Mouse (Mus musculus) cerebellum, adult (tissue): ENCODE measurements around the gene Ear1.
"Not testable (repeated sequence)": the region's sequence is repeated elsewhere in the genome, so short reads cannot be mapped to it uniquely, and the experiment has no call there.

ENCODE experiments used
- ATAC-seq: cut with Nextera tagmentation; 2 replicates; pipeline ENCODE4 v1.9.2; 2017; ENCODE audit warnings: mild to moderate bottlenecking, moderate library complexity, mixed read lengths; ENCODE audit not compliant: insufficient number of reproducible peaks, low FRiP score, low TSS enrichment

The Ear1 gene

DNA sequence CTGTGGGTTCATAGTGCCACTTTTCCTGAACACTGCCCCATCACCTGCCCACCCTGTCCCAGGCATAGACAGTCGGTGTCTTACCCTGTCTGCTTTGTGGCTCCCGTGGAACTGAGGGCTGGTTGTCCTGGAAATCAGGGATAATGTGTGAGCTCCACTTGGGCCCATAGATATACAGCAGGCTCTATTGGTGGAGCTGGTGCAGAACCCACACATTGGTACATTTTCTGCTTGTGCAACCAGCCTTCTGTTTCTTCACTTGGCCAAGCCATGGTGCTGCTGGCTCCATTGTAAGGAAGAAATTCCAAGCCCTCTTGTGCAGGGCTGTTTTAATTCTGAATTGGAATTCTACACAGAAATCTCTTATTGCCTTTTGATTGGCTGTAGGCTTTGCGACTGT lies at the start of gene Ear1:
TSS of gene Ear1 (minus strand) at position 101 of the 400 bp plus-strand sequence.
- ATAC-seq, result not testable (repeated sequence)

DNA sequence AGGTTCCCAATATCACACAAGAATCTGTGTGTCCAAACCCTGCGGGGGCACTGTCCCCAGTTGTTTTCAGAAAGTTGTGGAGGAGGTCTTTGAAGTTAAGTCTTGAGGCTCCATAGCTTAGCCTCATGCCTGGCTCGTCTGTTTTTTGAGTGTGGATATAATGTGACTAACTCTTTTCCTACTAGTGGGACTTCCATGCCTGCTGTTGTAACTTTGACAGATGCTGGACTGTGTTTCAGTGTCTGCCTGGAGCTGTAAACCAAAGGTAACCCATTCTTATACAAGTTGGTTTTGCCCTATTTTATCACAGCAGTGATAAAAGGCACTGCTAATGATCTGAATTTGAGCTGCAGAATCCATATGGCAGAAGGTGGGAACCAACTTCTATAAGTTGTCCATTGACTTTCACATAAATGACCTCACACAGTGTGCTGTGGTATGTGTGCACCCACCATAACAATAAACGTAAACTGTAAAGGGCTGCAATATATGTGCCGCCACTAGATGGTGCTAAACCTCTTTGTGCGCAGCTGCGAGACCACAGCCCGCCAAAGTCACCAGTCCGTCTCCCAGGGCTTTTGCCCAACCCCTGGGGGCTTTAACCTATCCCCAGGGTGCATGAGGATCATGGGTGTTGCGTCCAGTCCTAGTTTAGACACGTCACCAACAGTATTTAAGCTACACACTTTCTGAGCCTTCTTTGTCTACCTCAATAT lies 49.5 kb upstream of the Ear1 start, which contains the start of gene Gm8113:
TSS of gene Gm8113 (plus strand) at position 703 of the 716 bp plus-strand sequence.
- not testable (repeated sequence) for ATAC-seq

DNA sequence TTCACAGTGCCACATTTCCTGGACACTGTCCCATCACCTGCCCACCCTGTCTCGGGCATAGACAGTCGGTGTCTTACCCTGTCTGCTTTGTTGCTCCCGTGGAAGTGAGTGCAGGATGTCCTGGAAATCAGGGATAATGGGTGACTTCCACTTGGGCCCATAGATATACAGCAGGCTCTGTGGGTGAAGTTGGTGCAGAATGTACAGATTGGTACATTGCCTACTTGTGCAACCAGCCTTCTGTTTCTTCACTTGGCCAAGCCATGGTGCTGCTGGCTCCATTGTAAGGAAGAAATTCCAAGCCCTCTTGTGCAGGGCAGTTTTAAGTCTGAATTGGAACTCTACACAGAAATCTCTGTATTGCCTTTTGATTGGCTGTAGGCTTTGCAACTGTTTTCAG lies 48.1 kb upstream of the Ear1 start, which contains the start of gene Ear10:
TSS of gene Ear10 (minus strand) at position 101 of the 400 bp plus-strand sequence.
- ATAC-seq, result not testable (repeated sequence)

DNA sequence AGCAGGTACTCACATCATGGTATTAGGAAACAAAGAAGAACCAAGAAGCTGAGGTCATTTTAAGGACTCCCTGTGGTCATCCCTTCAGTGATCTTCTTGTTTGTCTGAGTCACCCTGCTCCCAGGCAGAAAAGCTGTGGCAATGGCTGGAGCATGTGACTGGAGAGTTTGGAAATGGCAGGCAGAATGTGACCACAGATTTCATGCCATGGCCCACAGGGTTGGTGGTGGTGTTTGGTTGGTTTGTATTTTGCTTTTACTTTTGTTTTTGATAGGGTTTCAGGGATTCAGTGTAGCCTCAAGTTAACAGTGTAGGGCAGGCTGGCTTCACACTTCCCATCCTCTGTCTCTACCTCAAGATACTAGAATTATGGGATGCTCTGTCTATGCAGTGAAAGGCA lies 42.9 kb upstream of the Ear1 start:
- not testable (repeated sequence) for ATAC-seq

DNA sequence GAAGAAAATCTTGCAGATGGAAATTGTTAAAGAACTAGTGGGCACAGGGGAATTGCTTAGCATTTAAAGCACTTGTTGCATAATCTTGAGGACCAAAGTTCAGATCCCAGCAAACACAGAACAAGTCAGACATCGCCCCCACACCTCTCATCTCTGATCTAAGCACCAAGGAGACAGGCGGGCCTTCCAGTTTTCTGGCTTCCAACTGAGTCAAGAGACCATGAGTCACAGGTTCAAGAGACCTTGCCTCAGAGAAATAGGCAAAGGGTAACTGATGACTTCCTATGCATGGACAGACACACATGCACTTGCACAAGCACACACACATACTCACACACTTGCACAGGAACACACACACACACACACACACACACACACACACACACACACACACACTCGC lies 23.3 kb upstream of the Ear1 start:
- ATAC-seq, result not testable (repeated sequence)

DNA sequence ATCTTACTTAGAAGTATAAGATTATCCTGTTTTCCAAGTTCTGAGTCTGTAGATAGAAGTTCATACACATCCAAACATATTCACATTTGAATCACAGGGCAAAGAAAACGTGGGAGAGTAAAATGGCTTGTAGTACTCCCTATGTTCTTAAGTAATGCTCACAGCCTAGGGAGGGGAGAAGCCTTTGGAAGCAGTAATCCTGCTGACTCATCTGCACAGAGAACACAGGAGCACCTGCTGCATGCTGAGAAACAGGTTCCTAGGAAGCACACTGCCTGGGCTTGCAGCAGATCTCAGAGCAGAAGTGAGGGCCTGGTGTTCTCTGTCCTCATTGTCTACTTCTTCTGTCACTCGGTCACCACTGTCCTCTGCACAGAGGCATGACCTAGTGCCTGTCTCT lies 20.0 kb upstream of the Ear1 start:
- not testable (repeated sequence) for ATAC-seq

DNA sequence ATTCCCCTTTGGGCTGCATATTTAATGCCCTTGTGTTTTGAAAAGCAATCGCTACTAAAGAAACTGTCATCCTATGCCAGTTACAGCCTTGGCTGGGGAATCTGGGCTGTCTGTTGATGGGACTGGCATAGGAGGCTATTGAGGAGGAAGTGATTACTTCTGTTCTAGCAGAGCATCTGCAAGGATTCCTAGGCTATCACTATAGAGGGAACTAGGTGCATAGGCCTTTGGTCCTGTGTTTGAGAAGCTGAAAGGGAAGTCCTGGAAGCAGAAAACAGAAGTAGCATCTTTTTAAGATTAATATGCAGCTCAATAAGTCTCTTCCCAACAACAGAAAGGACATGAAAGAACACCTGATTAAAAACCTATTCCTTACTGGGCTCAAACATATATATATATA lies 16.0 kb upstream of the Ear1 start:
- ATAC-seq, result not testable (repeated sequence)

DNA sequence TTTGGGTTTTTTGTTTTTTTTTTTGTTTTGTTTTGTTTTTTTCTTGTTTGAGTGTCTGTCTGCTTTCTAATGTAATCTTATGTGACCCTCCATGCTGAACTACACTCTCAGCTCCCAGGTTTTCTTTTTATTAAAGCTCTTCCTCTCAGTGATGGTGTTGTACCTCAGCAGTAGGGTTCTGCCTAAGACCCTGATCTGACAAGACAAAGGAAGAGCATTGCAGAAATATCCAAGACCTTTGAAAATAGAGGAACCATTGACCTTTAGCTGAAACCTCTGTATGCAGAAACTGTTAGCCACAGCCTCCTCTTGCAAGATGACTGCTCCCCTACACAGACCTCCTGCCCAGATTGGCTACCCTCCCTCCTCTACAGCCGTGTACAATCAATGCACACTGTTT lies 10.9 kb upstream of the Ear1 start:
- not testable (repeated sequence) for ATAC-seq

DNA sequence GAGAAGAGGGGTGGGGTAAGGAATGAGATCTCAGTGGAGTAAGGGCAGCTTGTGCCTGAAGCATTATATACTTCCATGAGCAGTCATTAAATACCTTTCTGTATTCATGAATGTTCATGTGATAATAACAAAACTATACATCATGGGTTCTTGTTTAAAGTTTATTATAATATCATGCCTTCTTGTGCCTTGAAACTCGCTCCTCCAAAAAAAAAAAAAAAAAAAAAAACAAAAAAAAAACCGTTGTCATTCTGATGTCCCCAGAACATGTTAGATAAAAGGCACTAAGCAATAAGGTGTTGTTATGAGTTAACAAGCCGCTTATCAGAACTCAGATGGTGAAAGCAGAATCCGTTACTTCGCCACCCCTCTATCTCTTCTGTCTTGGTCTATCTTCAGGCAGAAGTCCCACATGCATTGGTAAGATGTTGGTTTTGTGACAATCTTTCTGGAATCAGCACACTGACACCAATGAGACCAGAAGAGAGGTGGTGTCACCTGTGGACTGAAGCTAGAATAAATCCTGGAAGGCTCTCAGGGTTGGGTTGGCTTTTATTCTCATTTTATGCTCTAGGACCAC lies 4.7 kb upstream of the Ear1 start:
- ATAC-seq, result not testable (repeated sequence)

DNA sequence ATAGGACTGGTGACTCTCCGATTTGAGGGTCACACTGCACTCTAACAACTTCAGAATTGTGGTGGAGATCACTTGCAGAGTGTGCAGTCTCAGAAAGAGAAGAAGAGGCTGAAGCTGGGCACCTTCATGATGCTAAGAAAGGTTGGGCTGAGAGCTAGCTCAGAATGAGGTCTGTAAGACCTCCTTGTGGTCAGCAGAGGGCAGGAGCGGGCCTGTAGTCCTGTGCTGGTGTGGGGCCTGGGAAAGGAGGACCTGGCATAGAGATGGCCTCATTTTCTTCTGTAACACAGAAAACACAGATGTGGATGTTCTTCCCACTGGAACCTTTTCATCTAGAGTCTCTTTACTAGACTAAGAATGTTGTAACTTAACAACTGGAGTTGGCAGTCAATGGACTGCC lies 2.5 kb upstream of the Ear1 start:
- not testable (repeated sequence) for ATAC-seq

DNA sequence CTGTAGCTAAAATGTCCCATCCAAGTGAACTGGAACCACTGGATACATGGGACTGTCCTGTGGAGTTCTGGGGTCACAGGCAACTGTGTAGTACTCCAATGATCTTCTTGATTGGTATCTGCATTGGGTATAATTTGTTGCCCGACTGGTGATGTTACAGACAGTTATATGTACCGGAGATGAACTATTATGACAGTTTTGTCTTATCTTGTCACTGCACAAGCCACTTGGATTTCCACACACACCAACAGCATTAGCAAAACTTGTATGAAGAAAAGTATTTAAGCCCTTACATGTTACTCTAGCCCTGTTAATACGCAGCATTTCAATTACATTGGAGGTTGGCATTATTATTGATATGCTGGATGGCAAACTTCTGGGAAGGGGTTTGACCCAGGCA lies 455 bp downstream of the Ear1 start:
- not testable (repeated sequence) for ATAC-seq

DNA sequence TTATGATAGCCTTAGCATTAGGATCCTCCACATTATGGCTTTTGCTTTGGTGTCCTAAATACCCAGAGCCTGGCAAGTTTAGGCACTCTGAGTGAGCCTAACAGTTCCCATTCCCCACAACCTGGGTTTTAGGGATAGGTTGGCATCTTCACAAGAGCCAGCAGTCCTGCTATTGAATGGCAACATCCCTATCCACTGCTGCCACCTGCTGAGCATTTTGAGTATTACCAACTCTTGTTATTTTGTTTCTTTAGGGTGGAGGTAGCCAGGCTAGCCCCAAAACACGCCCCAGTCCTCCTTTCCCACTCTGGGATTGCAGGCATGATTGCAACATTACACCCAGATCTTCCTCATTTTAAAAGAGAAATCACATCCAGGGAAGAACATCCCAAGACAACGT lies 14.8 kb downstream of the Ear1 start:
- ATAC-seq, result not testable (repeated sequence)

DNA sequence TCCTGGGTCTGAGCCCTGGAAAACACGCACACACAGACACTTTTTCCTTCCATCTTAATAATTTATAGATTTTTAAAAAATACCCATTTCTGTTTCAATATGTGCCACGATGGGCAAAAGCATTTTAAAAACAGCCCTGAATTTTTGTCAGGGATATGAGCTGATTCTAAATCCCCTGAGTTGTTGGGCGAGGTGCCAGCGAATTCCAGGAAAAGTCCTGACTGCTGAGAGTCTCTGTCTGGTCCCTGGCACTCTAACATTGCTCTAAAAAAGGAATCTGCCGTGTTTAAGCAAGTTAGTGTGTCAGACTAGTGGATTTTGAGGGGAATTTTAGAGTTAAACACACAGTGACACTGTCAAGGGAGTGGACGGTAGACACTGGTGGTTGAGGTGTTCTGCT lies 15.9 kb downstream of the Ear1 start:
- not testable (repeated sequence) for ATAC-seq

DNA sequence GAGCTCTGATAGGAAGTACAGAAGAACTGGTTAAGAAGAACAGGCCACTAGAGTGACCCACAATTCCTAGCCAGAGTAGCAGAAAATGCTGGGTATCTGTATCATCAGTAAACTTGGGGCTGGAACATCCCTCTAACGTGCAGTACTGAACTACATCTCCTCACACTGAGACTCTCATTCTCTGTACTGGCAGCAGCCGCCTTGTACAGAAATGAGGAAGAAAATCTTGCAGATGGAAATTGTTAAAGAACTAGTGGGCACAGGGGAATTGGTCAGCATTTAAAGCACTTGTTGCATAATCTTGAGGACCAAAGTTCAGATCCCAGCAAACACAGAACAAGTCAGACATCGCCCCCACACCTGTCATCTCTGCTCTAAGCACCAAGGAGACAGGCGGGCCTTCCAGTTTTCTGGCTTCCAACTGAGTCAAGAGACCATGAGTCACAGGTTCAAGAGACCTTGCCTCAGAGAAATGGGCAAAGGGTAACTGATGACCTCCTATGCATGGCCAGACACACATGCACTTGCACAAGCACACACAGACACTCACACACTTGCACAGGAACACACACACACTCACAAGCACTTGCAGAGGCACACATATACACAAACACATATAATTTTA lies 31.3 kb downstream of the Ear1 start:
- not testable (repeated sequence) for ATAC-seq

DNA sequence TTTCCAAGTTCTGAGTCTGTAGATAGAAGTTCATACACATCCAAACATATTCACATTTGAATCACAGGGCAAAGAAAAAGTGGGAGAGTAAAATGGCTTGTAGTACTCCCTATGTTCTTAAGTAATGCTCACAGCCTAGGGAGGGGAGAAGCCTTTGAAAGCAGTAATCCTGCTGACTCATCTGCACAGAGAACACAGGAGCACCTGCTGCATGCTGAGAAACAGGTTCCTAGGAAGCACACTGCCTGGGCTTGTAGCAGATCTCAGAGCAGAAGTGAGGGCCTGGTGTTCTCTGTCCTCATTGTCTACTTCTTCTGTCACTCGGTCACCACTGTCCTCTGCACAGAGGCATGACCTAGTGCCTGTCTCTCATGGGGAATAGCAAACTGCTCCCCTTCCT lies 34.3 kb downstream of the Ear1 start:
- not testable (repeated sequence) for ATAC-seq

DNA sequence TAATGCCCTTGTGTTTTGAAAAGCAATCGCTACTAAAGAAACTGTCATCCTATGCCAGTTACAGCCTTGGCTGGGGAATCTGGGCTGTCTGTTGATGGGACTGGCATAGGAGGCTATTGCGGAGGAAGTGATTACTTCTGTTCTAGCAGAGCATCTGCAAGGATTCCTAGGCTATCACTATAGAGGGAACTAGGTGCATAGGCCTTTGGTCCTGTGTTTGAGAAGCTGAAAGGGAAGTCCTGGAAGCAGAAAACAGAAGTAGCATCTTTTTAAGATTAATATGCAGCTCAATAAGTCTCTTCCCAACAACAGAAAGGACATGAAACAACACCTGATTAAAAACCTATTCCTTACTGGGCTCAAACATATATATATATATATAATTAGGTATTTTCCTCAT lies 40.0 kb downstream of the Ear1 start:
- ATAC-seq, result not testable (repeated sequence)

DNA sequence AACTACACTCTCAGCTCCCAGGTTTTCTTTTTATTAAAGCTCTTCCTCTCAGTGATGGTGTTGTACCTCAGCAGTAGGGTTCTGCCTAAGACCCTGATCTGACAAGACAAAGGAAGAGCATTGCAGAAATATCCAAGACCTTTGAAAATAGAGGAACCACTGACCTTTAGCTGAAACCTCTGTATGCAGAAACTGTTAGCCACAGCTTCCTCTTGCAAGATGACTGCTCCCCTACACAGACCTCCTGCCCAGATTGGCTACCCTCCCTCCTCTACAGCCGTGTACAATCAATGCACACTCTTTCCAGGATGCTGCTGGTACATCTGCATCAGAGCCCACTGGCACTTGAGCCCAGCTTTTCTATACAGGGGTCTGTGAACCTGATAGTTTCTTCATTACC lies 44.9 kb downstream of the Ear1 start:
- ATAC-seq, result not testable (repeated sequence)

DNA sequence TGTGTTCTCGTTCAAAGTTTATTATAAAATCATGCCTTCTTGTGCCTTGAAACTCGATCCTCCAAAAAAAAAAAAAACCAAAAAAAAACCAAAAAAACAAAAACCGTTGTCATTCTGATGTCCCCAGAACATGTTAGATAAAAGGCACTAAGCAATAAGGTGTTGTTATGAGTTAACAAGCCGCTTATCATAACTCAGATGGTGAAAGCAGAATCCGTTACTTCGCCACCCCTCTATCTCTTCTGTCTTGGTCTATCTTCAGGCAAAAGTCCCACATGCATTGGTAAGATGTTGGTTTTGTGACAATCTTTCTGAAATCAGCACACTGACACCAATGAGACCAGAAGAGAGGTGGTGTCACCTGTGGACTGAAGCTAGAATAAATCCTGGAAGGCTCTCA lies 51.1 kb downstream of the Ear1 start:
- not testable (repeated sequence) for ATAC-seq

DNA sequence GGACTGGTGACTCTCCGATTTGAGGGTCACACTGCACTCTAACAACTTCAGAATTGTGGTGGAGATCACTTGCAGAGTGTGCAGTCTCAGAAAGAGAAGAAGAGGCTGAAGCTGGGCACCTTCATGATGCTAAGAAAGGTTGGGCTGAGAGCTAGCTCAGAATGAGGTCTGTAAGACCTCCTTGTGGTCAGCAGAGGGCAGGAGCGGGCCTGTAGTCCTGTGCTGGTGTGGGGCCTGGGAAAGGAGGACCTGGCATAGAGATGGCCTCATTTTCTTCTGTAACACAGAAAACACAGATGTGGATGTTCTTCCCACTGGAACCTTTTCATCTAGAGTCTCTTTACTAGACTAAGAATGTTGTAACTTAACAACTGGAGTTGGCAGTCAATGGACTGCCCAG lies 53.4 kb downstream of the Ear1 start:
- ATAC-seq, result not testable (repeated sequence)

DNA sequence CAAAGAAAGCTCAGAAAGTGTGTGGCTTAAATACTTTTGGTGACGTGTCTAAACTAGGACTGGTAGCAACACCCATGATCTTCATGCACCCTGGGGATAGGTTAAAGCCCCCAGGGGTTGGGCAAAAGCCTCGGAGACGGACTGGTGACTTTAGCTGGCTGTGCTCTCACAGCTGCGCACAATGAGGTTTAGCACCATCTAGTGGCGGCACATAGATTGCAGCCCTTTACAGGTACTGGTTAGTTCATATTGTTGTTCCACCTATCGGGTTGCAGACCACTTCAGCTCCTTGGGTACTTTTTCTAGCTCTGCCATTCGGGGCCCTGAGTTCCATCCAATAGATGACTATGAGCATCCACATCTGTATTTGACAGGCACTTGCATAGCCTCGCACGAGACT lies 62.9 kb downstream of the Ear1 start:
- ATAC-seq, result not testable (repeated sequence)

DNA sequence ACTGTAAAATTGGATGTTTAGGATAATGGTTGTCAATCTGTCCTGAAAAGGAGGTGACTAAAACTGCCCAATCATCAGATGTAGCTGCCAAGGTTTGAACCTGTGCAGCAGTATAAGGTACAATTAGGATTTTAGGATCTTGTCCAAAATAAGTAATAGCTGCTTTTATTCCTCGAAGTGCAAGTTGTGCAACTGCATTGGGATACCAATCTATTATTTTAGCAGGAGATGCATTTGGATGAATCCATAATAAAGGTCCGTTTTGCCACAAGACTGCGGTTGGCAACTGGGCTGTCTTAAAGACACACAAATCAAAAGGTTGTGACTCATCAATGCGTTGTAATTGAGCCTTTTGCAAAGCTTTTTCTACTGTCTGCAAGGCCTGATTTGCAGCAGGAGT lies 67.2 kb downstream of the Ear1 start:
- not testable (repeated sequence) for ATAC-seq
